Mouse (Mus musculus) urinary bladder, postnatal 4 days (tissue): Measurements from ENCODE around the gene Arl4a.
A peak's percentile ranks its signal among the peaks of the same experiment; 100 is the strongest.

ENCODE experiments used
- DNase-seq, 2 experiments: peaks; one replicate each; pipeline ENCODE4 v3.0.0; 2021 to 2022; ENCODE audit warnings: low spot score in 2 of 2

The Arl4a gene

DNA sequence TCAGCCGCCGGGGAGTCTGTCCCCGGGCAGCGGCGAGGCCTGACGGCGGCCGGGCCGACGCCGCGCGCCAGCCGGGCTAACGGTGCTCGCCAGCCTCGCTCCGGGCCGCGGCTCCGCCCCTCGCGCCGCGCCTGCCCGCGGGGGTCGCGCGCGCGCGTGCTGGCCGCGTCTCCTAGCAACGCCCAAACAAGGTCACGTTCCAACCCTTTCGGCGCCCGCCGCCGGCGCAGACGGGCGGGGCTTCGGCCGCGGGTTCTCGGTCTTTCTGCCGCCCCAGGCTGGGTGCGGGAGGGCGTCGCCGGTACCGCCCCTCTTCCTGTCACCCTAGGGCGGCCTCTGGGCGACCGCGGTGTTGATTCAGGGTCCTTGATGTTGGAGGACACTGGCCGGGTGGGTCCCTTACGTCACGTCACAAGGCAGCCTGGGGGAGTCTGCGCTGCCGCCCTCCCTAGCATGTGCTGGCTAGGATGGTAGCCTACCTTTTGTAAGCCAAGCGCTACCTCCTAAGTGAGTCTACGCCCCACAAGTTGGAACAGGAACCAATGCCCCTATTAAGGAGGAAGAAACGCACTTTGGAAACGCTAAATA, at the start of gene Arl4a:
Gene Arl4a, minus strand, starts transcription at position 150 of the 588 bp plus-strand sequence.
- DNase-seq, result peak; percentile 85 to 91

GRCm38 (mm10) chr12:40085731-40086322, 48.0 kb upstream of the Arl4a start:
- DNase-seq, result no peak

GRCm38 (mm10) chr12:40082453-40083238, 44.8 kb upstream of the Arl4a start:
- DNase-seq, result no peak

DNA sequence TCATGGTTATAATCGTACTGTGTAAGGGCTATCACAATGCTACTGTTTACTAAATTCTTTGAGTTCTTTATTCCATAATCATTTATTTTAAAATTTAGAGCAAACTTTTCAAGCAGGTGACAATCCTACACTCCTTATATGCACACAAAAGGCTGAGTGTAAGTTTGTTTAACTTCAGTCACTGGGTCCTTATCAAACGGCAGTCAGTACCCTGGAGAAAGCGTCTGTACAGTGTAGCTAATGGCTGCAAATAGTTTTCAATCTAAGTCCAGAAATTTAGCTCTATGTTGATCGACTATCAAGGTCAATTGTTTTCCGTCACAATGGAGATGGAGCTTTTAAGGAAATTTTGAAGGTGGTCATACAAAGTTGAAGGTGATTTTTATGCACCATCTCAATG, 44.2 kb upstream of the Arl4a start:
- DNase-seq, result no peak

DNA sequence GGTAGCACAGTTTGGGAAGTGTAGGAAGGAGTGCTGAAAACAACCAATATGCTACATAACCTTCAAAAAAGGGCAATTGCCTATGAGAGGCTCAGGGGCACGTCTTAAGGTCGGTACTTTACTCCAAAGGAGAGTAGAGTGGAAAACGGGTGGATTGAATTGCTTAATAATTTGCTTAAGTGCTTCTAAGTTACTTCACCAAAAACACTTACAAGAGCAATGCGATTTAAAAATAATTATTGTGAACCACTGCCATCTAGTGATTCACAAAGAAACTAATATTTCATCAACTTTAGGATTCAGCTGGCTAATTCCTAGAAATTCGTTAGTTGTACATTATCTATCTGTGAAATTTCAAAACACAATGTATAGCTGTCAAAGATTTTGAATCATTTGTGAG, 35.8 kb upstream of the Arl4a start:
- DNase-seq, result no peak

- DNase-seq, result no peak
These were observed 9.2 kb upstream of the Arl4a start for GRCm38 (mm10) chr12:40047024-40047423.

GRCm38 (mm10) chr12:40043816-40044585, 6.2 kb upstream of the Arl4a start:
- no peak for DNase-seq

- DNase-seq, result no peak
These were observed 2.2 kb upstream of the Arl4a start for GRCm38 (mm10) chr12:40040067-40040466.

DNA sequence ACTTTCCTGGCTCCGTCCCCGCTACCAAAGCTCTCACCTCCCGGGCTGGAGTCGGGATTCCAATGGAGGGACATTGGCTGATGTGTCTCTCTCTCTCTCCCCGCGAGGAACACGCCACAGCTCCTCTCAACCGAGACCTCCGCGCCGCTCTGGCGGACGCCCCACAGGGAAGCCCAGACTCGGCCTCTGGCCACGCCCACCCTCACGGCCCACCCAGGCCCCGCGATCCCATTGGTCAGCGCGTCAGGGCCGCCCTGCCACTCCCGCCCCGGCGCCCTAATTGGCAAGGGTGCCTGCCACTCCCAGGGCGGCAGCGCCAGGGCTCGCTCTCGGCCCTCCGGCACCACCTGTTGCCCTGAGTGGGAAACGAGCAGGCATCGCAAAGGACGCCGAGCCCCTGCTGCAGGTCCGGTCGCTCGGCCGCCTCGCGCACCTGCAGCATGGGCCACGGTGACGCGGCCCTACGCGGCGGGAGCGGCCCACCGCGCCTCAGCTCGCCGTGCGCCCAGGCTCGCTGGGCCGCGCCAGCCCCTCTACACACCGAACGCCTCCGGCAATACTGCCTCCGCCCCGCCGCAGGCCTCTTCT, 505 bp downstream of the Arl4a start:
- peak; percentile 99 for DNase-seq

GRCm38 (mm10) chr12:40036666-40037065, 1.2 kb downstream of the Arl4a start:
- no peak for DNase-seq

GRCm38 (mm10) chr12:40035506-40035905, 2.3 kb downstream of the Arl4a start:
- no peak for DNase-seq

GRCm38 (mm10) chr12:40029201-40029600, 8.6 kb downstream of the Arl4a start:
- DNase-seq, result no peak

- DNase-seq, result no peak
These were observed 10.0 kb downstream of the Arl4a start for GRCm38 (mm10) chr12:40027846-40028245.

GRCm38 (mm10) chr12:40027444-40027843, 10.4 kb downstream of the Arl4a start:
- no peak for DNase-seq

DNA sequence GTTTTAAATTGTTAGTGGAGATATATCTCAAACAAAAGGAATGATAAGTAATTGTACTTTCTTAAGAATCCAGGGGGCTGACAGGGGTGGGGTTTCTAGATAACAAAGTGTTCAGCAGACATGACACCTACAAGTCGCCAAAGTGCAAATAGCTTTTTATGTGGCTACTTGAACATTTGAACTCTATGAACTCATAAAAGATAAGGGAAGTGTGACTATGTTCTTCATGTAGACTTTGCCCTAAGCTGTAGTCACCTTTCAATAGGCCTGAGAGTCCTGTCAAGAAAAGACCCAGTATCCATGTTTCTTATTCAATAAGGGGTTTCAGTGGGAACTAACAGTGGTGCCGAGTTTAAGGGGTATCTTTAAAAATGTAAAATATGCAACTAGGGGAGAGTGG, 13.9 kb downstream of the Arl4a start:
- DNase-seq, result no peak

DNA sequence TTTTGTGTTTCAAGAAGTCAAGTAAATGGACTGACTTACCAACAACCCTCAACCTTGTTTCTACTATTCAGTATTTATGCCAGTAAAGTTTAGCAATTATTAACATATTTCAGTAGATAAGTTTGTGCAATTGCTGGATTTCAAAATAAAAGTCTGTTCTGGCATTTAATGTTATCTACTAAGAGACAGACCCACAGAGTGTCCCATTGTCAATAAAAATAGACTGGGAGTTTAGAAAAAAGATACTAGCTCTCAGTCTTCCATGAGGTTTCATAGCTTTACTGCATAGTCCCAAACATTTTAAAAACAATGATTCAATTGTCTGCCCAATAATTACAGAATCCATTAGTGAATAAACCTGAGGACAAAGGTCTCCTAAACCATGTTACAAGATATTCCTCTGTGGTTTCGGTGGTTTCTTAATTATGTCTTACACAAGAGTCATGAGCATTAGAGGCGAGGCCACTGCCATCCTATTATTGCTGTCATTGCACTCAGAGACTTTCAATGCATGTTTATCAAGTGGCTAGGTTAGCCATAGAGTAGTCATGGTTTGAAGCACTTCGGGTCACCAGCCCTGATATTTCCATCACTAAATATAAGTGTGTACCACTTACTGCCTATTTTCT, 14.7 kb downstream of the Arl4a start:
- no peak for DNase-seq

DNA sequence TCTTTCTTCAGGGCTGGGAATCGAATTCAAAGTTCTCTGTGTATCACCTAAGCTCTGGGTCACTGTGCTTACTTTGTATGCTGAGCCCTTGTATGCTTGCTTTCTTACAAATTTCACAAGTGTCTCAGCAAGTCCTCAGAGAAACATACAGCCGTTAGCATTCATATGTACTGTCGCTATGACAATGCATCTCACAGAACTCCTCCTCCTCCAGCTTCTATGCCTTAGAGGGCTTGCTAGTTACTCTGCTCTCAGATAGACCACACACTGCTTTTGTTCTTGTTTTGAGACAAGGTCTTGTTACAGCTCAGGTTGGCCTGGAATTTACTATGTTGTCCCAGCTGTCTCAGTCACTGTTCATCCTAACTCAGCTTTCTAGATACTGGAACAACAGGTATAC, 15.5 kb downstream of the Arl4a start:
- DNase-seq, result no peak

GRCm38 (mm10) chr12:40017955-40018505, 19.8 kb downstream of the Arl4a start:
- DNase-seq, result no peak

DNA sequence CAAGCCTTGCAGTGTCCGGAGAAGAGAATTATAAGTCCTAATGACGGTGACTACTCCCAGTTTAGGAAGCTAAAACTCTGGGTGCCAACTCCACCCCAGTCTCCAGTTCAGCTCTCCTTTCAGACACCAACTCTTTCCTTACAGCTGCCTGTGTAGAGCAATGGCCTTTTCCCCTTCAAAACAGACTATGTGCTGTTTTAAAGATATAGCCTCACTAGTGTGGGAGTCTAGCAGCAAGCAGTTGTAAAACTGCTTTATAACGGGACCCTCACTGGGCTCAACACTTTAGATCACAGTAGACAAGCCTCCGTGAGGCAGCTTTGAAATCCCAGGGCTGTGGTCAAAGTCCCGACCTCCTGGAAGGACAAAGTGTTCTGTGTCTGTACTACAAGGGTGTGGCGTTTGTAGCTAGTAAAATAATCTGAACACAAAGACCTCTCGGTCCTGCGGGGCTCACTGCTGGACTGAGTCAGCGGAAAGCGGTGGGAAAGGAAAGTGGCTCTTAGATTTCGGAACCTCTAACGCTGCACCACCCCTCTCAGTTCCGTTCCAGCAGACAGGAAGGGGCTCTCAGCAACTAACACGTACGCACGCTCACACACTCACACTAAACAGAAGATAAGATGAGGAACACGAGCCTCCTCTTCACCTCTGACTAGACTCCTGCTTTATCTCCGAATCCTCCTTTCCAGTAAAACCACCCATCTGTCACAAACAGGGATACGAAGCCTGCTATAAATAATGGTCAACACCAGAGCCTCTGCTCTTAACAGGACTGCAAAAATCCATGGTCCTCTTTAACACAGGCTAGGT, 21.0 kb downstream of the Arl4a start:
- DNase-seq, result peak in 1 of 2 experiments; percentile 40

DNA sequence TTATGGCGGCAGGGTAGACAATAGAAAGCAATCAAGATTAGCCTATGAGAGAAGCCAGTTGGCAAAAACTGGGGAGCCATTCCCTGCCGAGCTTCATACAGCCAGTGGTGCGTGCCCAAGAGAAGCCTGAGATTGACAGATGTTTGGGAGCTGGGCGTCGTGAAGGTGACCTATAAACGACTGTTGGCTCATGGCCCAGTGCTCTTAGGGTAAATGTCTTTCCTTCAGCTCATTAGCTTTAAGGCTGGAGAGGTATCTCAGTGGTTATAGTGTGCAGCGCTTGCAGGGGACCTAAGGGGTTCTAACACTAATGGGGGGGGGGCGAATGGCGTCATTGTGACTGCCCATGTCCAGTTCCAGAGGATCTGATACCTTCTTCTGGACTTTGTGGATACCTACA, 21.8 kb downstream of the Arl4a start:
- no peak for DNase-seq
